Mouse (Mus musculus) thymus, adult 18-20 months (tissue): ENCODE results near the gene Csnka2ip.

Experiments
- DNase-seq, 2 experiments: peaks; one replicate each; pipeline ENCODE4 v3.0.0; 2022; ENCODE audit warnings: mixed read lengths in 2 of 2

Gene Csnka2ip

GRCm38 (mm10) chr16:64602308-64602707 lies at the start of gene Csnka2ip:
Gene Csnka2ip (minus strand): TSS chr16:64602408.
- no peak for DNase-seq

- DNase-seq = no peak
Measured at GRCm38 (mm10) chr16:64649594-64650290, 47.5 kb upstream of the Csnka2ip start.

GRCm38 (mm10) chr16:64647771-64648170 lies 45.6 kb upstream of the Csnka2ip start:
- DNase-seq = no peak

GRCm38 (mm10) chr16:64635110-64635509 lies 32.9 kb upstream of the Csnka2ip start:
- DNase-seq = no peak

DNA sequence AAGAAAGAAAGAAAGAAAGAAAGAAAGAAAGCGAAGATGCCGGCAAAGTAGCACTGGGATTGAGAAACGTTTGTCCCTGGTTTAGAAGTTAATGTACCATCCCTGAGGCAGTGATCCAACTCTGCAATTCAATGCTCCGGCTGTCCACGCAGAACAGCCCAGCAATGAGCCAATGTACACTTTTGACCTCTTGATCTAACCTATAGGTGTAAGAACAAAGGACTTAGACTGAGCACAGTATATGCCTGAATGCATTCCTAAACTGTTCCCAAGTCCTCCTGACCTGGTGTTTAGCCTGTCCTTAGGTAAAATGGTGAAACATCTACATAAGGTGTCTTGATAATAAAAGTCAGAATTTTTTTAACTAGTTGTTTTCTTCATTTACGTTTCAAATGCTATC lies 17.9 kb upstream of the Csnka2ip start:
- no peak for DNase-seq

DNA sequence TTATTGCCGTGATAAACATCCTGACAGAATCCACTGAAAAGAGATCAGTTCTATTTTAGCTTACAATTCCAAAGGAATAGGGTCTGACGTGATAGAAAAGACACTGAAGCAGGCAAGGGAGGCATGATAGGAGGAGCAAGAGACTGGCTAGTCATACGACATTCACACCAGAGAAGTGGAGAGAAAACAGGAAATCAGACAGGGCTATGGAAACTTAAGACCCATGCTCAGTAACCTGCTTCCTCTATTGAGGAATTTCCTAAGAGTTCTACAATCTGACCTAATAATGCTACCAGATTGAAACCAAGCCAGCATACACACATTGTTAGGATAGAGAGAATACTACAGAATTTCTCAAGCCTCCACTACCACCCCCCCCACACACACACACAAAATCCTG lies 12.4 kb upstream of the Csnka2ip start:
- no peak for DNase-seq

- no peak for DNase-seq
Measured at GRCm38 (mm10) chr16:64607793-64608192, 5.6 kb upstream of the Csnka2ip start.

GRCm38 (mm10) chr16:64586825-64587224 lies 15.4 kb downstream of the Csnka2ip start:
- no peak for DNase-seq

- no peak for DNase-seq
Measured at GRCm38 (mm10) chr16:64586262-64586619, 16.0 kb downstream of the Csnka2ip start.

GRCm38 (mm10) chr16:64585599-64586261 lies 16.5 kb downstream of the Csnka2ip start:
- DNase-seq = no peak

- no peak for DNase-seq
Measured at GRCm38 (mm10) chr16:64584591-64584990, 17.6 kb downstream of the Csnka2ip start.

DNA sequence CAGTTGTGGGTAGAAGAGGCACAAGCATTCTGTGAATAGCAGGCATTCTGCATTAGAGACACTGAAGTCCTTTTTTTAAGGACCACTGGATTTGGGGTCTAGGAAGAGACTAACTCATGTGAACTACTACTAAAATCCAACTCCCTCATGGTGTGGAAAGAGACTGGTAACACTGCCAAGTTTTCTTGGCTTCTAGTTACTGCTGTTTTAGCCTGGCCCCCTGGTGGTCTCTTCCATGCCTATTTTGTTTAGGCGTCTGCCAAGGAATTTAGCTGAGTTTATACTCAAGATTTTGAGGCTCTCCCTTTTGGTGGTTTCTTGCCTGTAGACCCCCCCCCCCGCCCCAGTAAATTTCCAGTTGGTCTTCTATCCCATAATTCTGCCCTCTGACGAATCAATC lies 18.8 kb downstream of the Csnka2ip start:
- no peak for DNase-seq

- no peak for DNase-seq
Measured at GRCm38 (mm10) chr16:64569496-64569895, 32.7 kb downstream of the Csnka2ip start.

GRCm38 (mm10) chr16:64563081-64563480 lies 39.1 kb downstream of the Csnka2ip start:
- no peak for DNase-seq

GRCm38 (mm10) chr16:64558518-64558917 lies 43.7 kb downstream of the Csnka2ip start:
- DNase-seq = no peak

- no peak for DNase-seq
Measured at GRCm38 (mm10) chr16:64526883-64527282, 75.3 kb downstream of the Csnka2ip start.

- no peak for DNase-seq
Measured at GRCm38 (mm10) chr16:64524051-64524645, 78.1 kb downstream of the Csnka2ip start.

GRCm38 (mm10) chr16:64513423-64513822 lies 88.8 kb downstream of the Csnka2ip start:
- no peak for DNase-seq
